14 mouse cellular contexts compared by ENCODE assay signal in the genomic region with DNA sequence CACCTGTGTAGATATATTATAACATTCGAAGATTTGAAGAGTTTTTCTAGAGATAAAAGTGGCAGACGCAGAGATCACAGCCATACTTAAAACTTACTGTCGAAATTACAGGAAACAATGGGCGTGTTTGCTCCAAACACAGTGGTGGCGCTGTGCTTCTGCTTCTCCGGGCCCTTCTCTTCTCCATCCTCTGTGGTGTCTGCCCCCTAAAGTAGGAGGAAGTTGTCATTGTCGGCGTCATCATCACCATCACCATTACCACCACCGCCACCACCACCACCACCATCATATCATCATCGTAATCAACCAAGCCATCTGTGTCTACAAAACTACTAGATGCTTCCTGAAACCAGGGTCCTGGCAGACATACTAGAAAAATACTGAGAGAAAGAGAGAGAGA.
"Had no signal": no experiment of that assay in that cellular context is flagged by ENCODE, and none has a peak within 500 bp of the region (broad histone marks: within the 10 kb centered on the region; RNA-seq: fewer than 3 reads in every experiment).

No protein-coding gene starts in this region.

- DNase-seq: lung, adult 18-20 months; lung, embryonic 14.5 days; lung, postnatal 10 days; lung, postnatal 4 days; right cerebral cortex, postnatal 14 days; thymus, adult 2 months; thymus, postnatal 25 days had no signal

- H3K27ac ChIP-seq: liver, embryonic 14.5 days; midbrain, embryonic 10.5 days; midbrain, embryonic 12.5 days; midbrain, embryonic 15.5 days; neural tube, embryonic 12.5 days; stomach, embryonic 15.5 days; stomach, postnatal 0 days had no signal

- H3K36me3 ChIP-seq: midbrain, embryonic 10.5 days; midbrain, embryonic 12.5 days; midbrain, embryonic 15.5 days; neural tube, embryonic 12.5 days had no signal

- ATAC-seq: midbrain, embryonic 15.5 days had no signal

- H3K4me3 ChIP-seq: midbrain, embryonic 10.5 days; midbrain, embryonic 12.5 days; midbrain, embryonic 15.5 days; neural tube, embryonic 12.5 days; stomach, embryonic 15.5 days had no signal

- H3K4me1 ChIP-seq: midbrain, embryonic 10.5 days; midbrain, embryonic 12.5 days; midbrain, embryonic 15.5 days; neural tube, embryonic 12.5 days; stomach, embryonic 15.5 days had no signal

- H3K27me3 ChIP-seq: midbrain, embryonic 12.5 days; midbrain, embryonic 15.5 days; neural tube, embryonic 12.5 days; stomach, embryonic 15.5 days had no signal

- H3K9ac ChIP-seq: liver, embryonic 14.5 days; lung, embryonic 14.5 days; midbrain, embryonic 12.5 days; midbrain, embryonic 15.5 days; neural tube, embryonic 12.5 days; stomach, embryonic 15.5 days had no signal

- H3K9me3 ChIP-seq: midbrain, embryonic 10.5 days; midbrain, embryonic 12.5 days; midbrain, embryonic 15.5 days; neural tube, embryonic 12.5 days; stomach, embryonic 15.5 days had no signal

- H3K4me2 ChIP-seq: lung, embryonic 14.5 days; midbrain, embryonic 12.5 days; midbrain, embryonic 15.5 days; neural tube, embryonic 12.5 days; stomach, embryonic 15.5 days had no signal
